ENCODE assay signal across 8 mouse cellular contexts in genomic region chr2:173737222-173737989, GRCm38 (mm10). TPM values are rescaled to one million over a fixed set of nuclear protein-coding genes. Genes with fewer than 3 reads are reported as not detected.
DNase-seq lines count a peak whose midpoint lies in the region; ATAC-seq and TF ChIP-seq lines count a peak whose summit lies in the region.

Gene Vapb, plus strand, starts transcription at chr2:173737511.

- 0 out of 2 replicates have a peak, but pooled peaks have one; percentile 41 for TF ChIP-seq POLR2A in bone marrow, adult 2 months (IDR thresholded peaks at IDR 0.05; ENCODE audit: borderline replicate concordance, control insufficient read depth, low read depth, low read length)
- TF ChIP-seq POLR2A in limb, embryonic 14.5 days (IDR thresholded peaks at IDR 0.05; ENCODE audit: borderline replicate concordance, extremely low read depth, insufficient read depth, insufficient read length) = no peak

- peak within 1 kb of the TSS; percentile 58; the same call in 1 of the 2 replicates for H3K27ac ChIP-seq in bone marrow, adult 2 months (ENCODE audit: control insufficient read depth, insufficient read depth, low read depth, low read length, poor library complexity)
- peak within 1 kb of the TSS; percentile 83 for H3K27ac ChIP-seq in embryonic facial prominence, embryonic 15.5 days (replicated peaks)
- H3K27ac ChIP-seq in limb, embryonic 14.5 days (replicated peaks; ENCODE audit: low read depth, low read length) = peak within 1 kb of the TSS; percentile 75
- peak within 1 kb of the TSS; percentile 74 for H3K27ac ChIP-seq in midbrain, postnatal 0 days (ENCODE audit: low read depth, low read length)

- H3K4me1 ChIP-seq in bone marrow, adult 2 months (ENCODE audit: control insufficient read depth, insufficient read depth, low read length) = peaks cover 1% of the 10 kb centered on the region
- peaks cover 26% of the 10 kb centered on the region for H3K4me1 ChIP-seq in embryonic facial prominence, embryonic 15.5 days
- H3K4me1 ChIP-seq in limb, embryonic 14.5 days (ENCODE audit: control insufficient read depth, insufficient read depth, low read length) = peaks cover 9% of the 10 kb centered on the region
- peaks cover 13% of the 10 kb centered on the region; the same call in 1 of the 2 replicates for H3K4me1 ChIP-seq in midbrain, postnatal 0 days (ENCODE audit: insufficient read depth, low read length)

- peak; percentile 97 for DNase-seq in 416B (ENCODE audit: low read depth)
- DNase-seq in heart, adult 8-10 months (ENCODE audit: low spot score) = peak; percentile 98
- peak; percentile 99 for DNase-seq in kidney, adult 9 months
- DNase-seq in limb, embryonic 14.5 days (ENCODE audit: low spot score) = peak; percentile 98
- DNase-seq in midbrain, postnatal 0 days (ENCODE audit: low spot score) = peak; percentile 99
- peak; percentile 99 to 100 for DNase-seq in spleen, postnatal 14 days (ENCODE audit: low spot score in 2 of 2)

- H3K9ac ChIP-seq in embryonic facial prominence, embryonic 15.5 days = peak within 1 kb of the TSS; percentile 88
- peak within 1 kb of the TSS; percentile 88 for H3K9ac ChIP-seq in limb, embryonic 14.5 days (ENCODE audit: low read depth, low read length, severe bottlenecking)
- peak within 1 kb of the TSS; percentile 93 for H3K9ac ChIP-seq in midbrain, postnatal 0 days (replicated peaks; ENCODE audit: low read length, poor library complexity, severe bottlenecking)

- under 1% methylated on average over 70 of the region's 70 CpGs for WGBS in bone marrow, adult 2 months
- under 1% methylated on average over 70 of the region's 70 CpGs for WGBS in embryonic facial prominence, embryonic 15.5 days
- 1% methylated on average over 59 of the region's 70 CpGs for WGBS in limb, embryonic 14.5 days
- WGBS in midbrain, postnatal 0 days = under 1% methylated on average over 68 of the region's 70 CpGs

- peak within 1 kb of the TSS; percentile 68 for H3K4me2 ChIP-seq in embryonic facial prominence, embryonic 15.5 days (replicated peaks)
- peak within 1 kb of the TSS; percentile 76 for H3K4me2 ChIP-seq in limb, embryonic 14.5 days (replicated peaks; ENCODE audit: low read depth, low read length, severe bottlenecking)
- H3K4me2 ChIP-seq in midbrain, postnatal 0 days (ENCODE audit: low read depth, low read length, poor library complexity, severe bottlenecking) = peak within 1 kb of the TSS; percentile 60

- peak; percentile 99 for ATAC-seq in embryonic facial prominence, embryonic 15.5 days (ENCODE audit: insufficient number of reproducible peaks, low FRiP score, low TSS enrichment, low read depth)
- ATAC-seq in limb, embryonic 14.5 days (ENCODE audit: low FRiP score, low read depth) = peak; percentile 99
- peak; percentile 97 for ATAC-seq in midbrain, postnatal 0 days (ENCODE audit: low FRiP score)

- peak within 1 kb of the TSS; percentile 96 for H3K4me3 ChIP-seq in bone marrow, adult 2 months (replicated peaks; ENCODE audit: control insufficient read depth, low read depth, low read length)
- peak within 1 kb of the TSS; percentile 80 for H3K4me3 ChIP-seq in embryonic facial prominence, embryonic 15.5 days (replicated peaks)
- peak within 1 kb of the TSS; percentile 95 for H3K4me3 ChIP-seq in limb, embryonic 14.5 days (replicated peaks; ENCODE audit: low read length)
- peak within 1 kb of the TSS; percentile 75 for H3K4me3 ChIP-seq in midbrain, postnatal 0 days (ENCODE audit: low read depth, low read length)

- H3K9me3 ChIP-seq in embryonic facial prominence, embryonic 15.5 days (replicated peaks) = no peaks in the 10 kb centered on the region
- no peaks in the 10 kb centered on the region for H3K9me3 ChIP-seq in limb, embryonic 14.5 days (ENCODE audit: control insufficient read depth, low read length)
- H3K9me3 ChIP-seq in midbrain, postnatal 0 days (ENCODE audit: low read length) = no peaks in the 10 kb centered on the region

- peaks cover 5% of the 10 kb centered on the region; the same call in 1 of the 2 replicates for H3K36me3 ChIP-seq in embryonic facial prominence, embryonic 15.5 days
- H3K36me3 ChIP-seq in limb, embryonic 14.5 days (ENCODE audit: control insufficient read depth, insufficient read depth, low read length) = no peaks in the 10 kb centered on the region
- no peaks in the 10 kb centered on the region for H3K36me3 ChIP-seq in midbrain, postnatal 0 days (ENCODE audit: insufficient read depth, low read length)

- TF ChIP-seq CTCF in bone marrow, adult 2 months (IDR thresholded peaks at IDR 0.05; ENCODE audit: control insufficient read depth, insufficient read depth, low read length) = peak; percentile 4; the same call in 1 of the 2 replicates
- peak; percentile 66 for TF ChIP-seq CTCF in midbrain, postnatal 0 days (IDR thresholded peaks at IDR 0.05)

- H3K27me3 ChIP-seq in embryonic facial prominence, embryonic 15.5 days = no peaks in the 10 kb centered on the region
- H3K27me3 ChIP-seq in limb, embryonic 14.5 days (ENCODE audit: control insufficient read depth, insufficient read depth, low read length) = no peaks in the 10 kb centered on the region
- H3K27me3 ChIP-seq in midbrain, postnatal 0 days (ENCODE audit: insufficient read depth, low read length) = no peaks in the 10 kb centered on the region

RNA-seq across cellular contexts. Expression of gene Vapb, which starts in this region (rescaled TPM):
- 10.6 and 24.6 TPM in 2 replicates for polyA plus RNA-seq in bone marrow, adult 2 months (2011; ENCODE audit: insufficient read depth, insufficient read length, low replicate concordance, missing spikeins)
- polyA plus RNA-seq in embryonic facial prominence, embryonic 15.5 days (2015; fragmentation: Nextera tagmentation; extraction: Ambion mirVana) = 15.5 and 16.5 TPM in 2 replicates
- 100 to 1,000 TPM; 111 to 126 (median 118) TPM for total RNA-seq in heart, adult 8-10 months (2022)
- 20.2 and 37.0 TPM in 2 replicates for polyA plus RNA-seq in limb, embryonic 14.5 days (2012; rRNA removed)
- 14.6 and 15.2 TPM in 2 replicates for polyA plus RNA-seq in limb, embryonic 14.5 days (2014; fragmentation: Nextera tagmentation; extraction: Ambion mirVana)
- 36.3 and 41.6 TPM in 2 replicates for total RNA-seq in midbrain, postnatal 0 days (2014; rRNA removed)
- 11.5 and 14.6 TPM in 2 replicates for polyA plus RNA-seq in midbrain, postnatal 0 days (2015; fragmentation: Nextera tagmentation; extraction: Ambion mirVana)

Comparison
In these comparisons a context has a peak if more than half of its experiments do, and no peak if none do; other contexts are left out.
1. Peak in every context shown above with its lines: DNase-seq, ATAC-seq, H3K4me3 ChIP-seq and H3K27ac ChIP-seq.